Mouse (Mus musculus): ENCODE results near the gene Syt1. TPM values are rescaled to one million over a fixed set of nuclear protein-coding genes. Genes with fewer than 3 reads are reported as not detected.

Syt1 gene
- polyA plus RNA-seq, 1 experiment from 2014 or later = 0.07 TPM

- no peak for DNase-seq
- Histone ChIP-seq H3K27me3 (ENCODE audit: insufficient read depth, low read length) (no peaks in the 10 kb centered on the region), H3K4me3 (ENCODE audit: low read depth, low read length) (no peak overlapping the region), H3K4me1 (ENCODE audit: insufficient read depth) (no peaks in the 10 kb centered on the region), H3K36me3 (replicated peaks; ENCODE audit: insufficient read depth, low read length) (no peaks in the 10 kb centered on the region), H3K4me2 (ENCODE audit: low read depth, low read length) (peak overlapping the region; percentile 33; the same call in 1 of the 2 replicates), H3K27ac (ENCODE audit: low read depth) (no peak overlapping the region), H3K9ac (replicated peaks) (no peak overlapping the region), H3K9me3 (ENCODE audit: low read length) (peaks cover 7% of the 10 kb centered on the region)
- peak; percentile 43; the same call in 1 of the 2 replicates for TF ChIP-seq EP300 (IDR thresholded peaks at IDR 0.05; ENCODE audit: low read depth)
- no peak for TF ChIP-seq CTCF (IDR thresholded peaks at IDR 0.05; ENCODE audit: low read depth)
- peak; percentile 73 for ATAC-seq
- 32% methylated on average over 11 of the region's 11 CpGs for WGBS (ENCODE audit: insufficient replicate concordance)
Measured at GRCm38 (mm10) chr10:108596162-108596927, 414.4 kb downstream of the Syt1 start.

GRCm38 (mm10) chr10:108589355-108589754 is 421.4 kb downstream of the Syt1 start:
- Histone ChIP-seq H3K9me3 (ENCODE audit: low read length) (no peaks in the 10 kb centered on the region), H3K9ac (replicated peaks) (no peak overlapping the region), H3K4me2 (ENCODE audit: low read depth, low read length) (no peak overlapping the region), H3K27me3 (ENCODE audit: insufficient read depth, low read length) (no peaks in the 10 kb centered on the region), H3K4me3 (ENCODE audit: low read depth, low read length) (no peak overlapping the region), H3K4me1 (ENCODE audit: insufficient read depth) (no peaks in the 10 kb centered on the region), H3K36me3 (replicated peaks; ENCODE audit: insufficient read depth, low read length) (no peaks in the 10 kb centered on the region), H3K27ac (ENCODE audit: low read depth) (no peak overlapping the region)
- TF ChIP-seq CTCF (IDR thresholded peaks at IDR 0.05; ENCODE audit: low read depth) (no peak), EP300 (IDR thresholded peaks at IDR 0.05; ENCODE audit: low read depth) (peak; percentile 52; the same call in 1 of the 2 replicates)
- DNase-seq (no peak), ATAC-seq (no peak)
- WGBS (ENCODE audit: insufficient replicate concordance) = 64% methylated on average over 3 of the region's 3 CpGs

GRCm38 (mm10) chr10:108588924-108589323 is 421.9 kb downstream of the Syt1 start:
- Histone ChIP-seq H3K9me3 (ENCODE audit: low read length) (no peaks in the 10 kb centered on the region), H3K27me3 (ENCODE audit: insufficient read depth, low read length) (no peaks in the 10 kb centered on the region), H3K27ac (ENCODE audit: low read depth) (no peak overlapping the region), H3K4me1 (ENCODE audit: insufficient read depth) (no peaks in the 10 kb centered on the region), H3K36me3 (replicated peaks; ENCODE audit: insufficient read depth, low read length) (no peaks in the 10 kb centered on the region), H3K4me3 (ENCODE audit: low read depth, low read length) (no peak overlapping the region), H3K4me2 (ENCODE audit: low read depth, low read length) (no peak overlapping the region), H3K9ac (replicated peaks) (no peak overlapping the region)
- ATAC-seq (no peak), DNase-seq (no peak)
- TF ChIP-seq EP300 (IDR thresholded peaks at IDR 0.05; ENCODE audit: low read depth) = no peak
- no peak for TF ChIP-seq CTCF (IDR thresholded peaks at IDR 0.05; ENCODE audit: low read depth)
- WGBS (ENCODE audit: insufficient replicate concordance) = 80% methylated on average over 3 of the region's 3 CpGs

- Histone ChIP-seq H3K4me2 (ENCODE audit: low read depth, low read length) (no peak overlapping the region), H3K36me3 (replicated peaks; ENCODE audit: insufficient read depth, low read length) (no peaks in the 10 kb centered on the region), H3K4me3 (ENCODE audit: low read depth, low read length) (no peak overlapping the region), H3K27me3 (ENCODE audit: insufficient read depth, low read length) (no peaks in the 10 kb centered on the region), H3K27ac (ENCODE audit: low read depth) (no peak overlapping the region), H3K4me1 (ENCODE audit: insufficient read depth) (0 out of 2 replicates have a peak, but pooled peaks cover 3% of the 10 kb centered on the region), H3K9ac (replicated peaks) (no peak overlapping the region), H3K9me3 (ENCODE audit: low read length) (no peaks in the 10 kb centered on the region)
- DNase-seq (no peak), ATAC-seq (no peak)
- 60% methylated on average over 11 of the region's 11 CpGs for WGBS (ENCODE audit: insufficient replicate concordance)
- TF ChIP-seq CTCF (IDR thresholded peaks at IDR 0.05; ENCODE audit: low read depth) (no peak), EP300 (IDR thresholded peaks at IDR 0.05; ENCODE audit: low read depth) (no peak)
Measured at GRCm38 (mm10) chr10:108583694-108584093, 427.1 kb downstream of the Syt1 start.

- 35% methylated on average over 3 of the region's 3 CpGs for WGBS (ENCODE audit: insufficient replicate concordance)
- Histone ChIP-seq H3K27ac (ENCODE audit: low read depth) (peak overlapping the region; percentile 62), H3K9me3 (ENCODE audit: low read length) (no peaks in the 10 kb centered on the region), H3K27me3 (ENCODE audit: insufficient read depth, low read length) (no peaks in the 10 kb centered on the region), H3K4me3 (ENCODE audit: low read depth, low read length) (no peak overlapping the region), H3K36me3 (replicated peaks; ENCODE audit: insufficient read depth, low read length) (no peaks in the 10 kb centered on the region), H3K9ac (replicated peaks) (no peak overlapping the region), H3K4me1 (ENCODE audit: insufficient read depth) (0 out of 2 replicates have a peak, but pooled peaks cover 3% of the 10 kb centered on the region), H3K4me2 (ENCODE audit: low read depth, low read length) (peak overlapping the region; percentile 38; the same call in 1 of the 2 replicates)
- TF ChIP-seq EP300 (IDR thresholded peaks at IDR 0.05; ENCODE audit: low read depth) (peak; percentile 94), CTCF (IDR thresholded peaks at IDR 0.05; ENCODE audit: low read depth) (no peak)
- peak; percentile 100 for ATAC-seq
- peak; percentile 42 for DNase-seq
Measured at GRCm38 (mm10) chr10:108582397-108582730, 428.4 kb downstream of the Syt1 start.

GRCm38 (mm10) chr10:108581555-108582396 is 429.0 kb downstream of the Syt1 start:
- Histone ChIP-seq H3K4me3 (ENCODE audit: low read depth, low read length) (no peak overlapping the region), H3K9ac (replicated peaks) (no peak overlapping the region), H3K9me3 (ENCODE audit: low read length) (no peaks in the 10 kb centered on the region), H3K27ac (ENCODE audit: low read depth) (peak overlapping the region; percentile 62), H3K27me3 (ENCODE audit: insufficient read depth, low read length) (no peaks in the 10 kb centered on the region), H3K4me2 (ENCODE audit: low read depth, low read length) (peak overlapping the region; percentile 38; the same call in 1 of the 2 replicates), H3K36me3 (replicated peaks; ENCODE audit: insufficient read depth, low read length) (no peaks in the 10 kb centered on the region), H3K4me1 (ENCODE audit: insufficient read depth) (0 out of 2 replicates have a peak, but pooled peaks cover 3% of the 10 kb centered on the region)
- ATAC-seq (no peak), DNase-seq (no peak)
- 79% methylated on average over 12 of the region's 12 CpGs for WGBS (ENCODE audit: insufficient replicate concordance)
- no peak for TF ChIP-seq EP300 (IDR thresholded peaks at IDR 0.05; ENCODE audit: low read depth)
- no peak for TF ChIP-seq CTCF (IDR thresholded peaks at IDR 0.05; ENCODE audit: low read depth)
